Mouse (Mus musculus) myocyte (in vitro differentiated cells): ENCODE measurements around the gene Rundc1. TPM values are rescaled to one million over a fixed set of nuclear protein-coding genes. Genes with fewer than 3 reads are reported as not detected.

Source experiments
- H3K27me3 ChIP-seq: one replicate; pipeline ENCODE4 v1.6.1; 2011; ENCODE audit not compliant: control insufficient read depth, insufficient read depth, insufficient read length
- H3K36me3 ChIP-seq: one replicate; pipeline ENCODE4 v1.6.1; 2011; ENCODE audit not compliant: control insufficient read depth, insufficient read depth
- H3K4me2 ChIP-seq: one replicate; pipeline ENCODE4 v1.6.1; 2011; ENCODE audit warnings: low read depth, control low read depth
- H3K4me3 ChIP-seq: one replicate; pipeline ENCODE4 v1.5.1; 2011; ENCODE audit warnings: mild to moderate bottlenecking, control low read depth, moderate library complexity
- H3K79me2 ChIP-seq: one replicate; pipeline ENCODE4 v1.6.1; 2011; ENCODE audit not compliant: control insufficient read depth, insufficient read depth
- H3ac ChIP-seq: one replicate; pipeline ENCODE4 v1.6.1; 2011; ENCODE audit not compliant: control insufficient read depth, insufficient read length
- CEBPB ChIP-seq: IDR thresholded peaks from 2 replicates; pipeline ENCODE4 v1.6.1; 2011; ENCODE audit warnings: mild to moderate bottlenecking, moderate library complexity; ENCODE audit not compliant: poor library complexity, insufficient read depth, severe bottlenecking
- E2F4 ChIP-seq: IDR thresholded peaks from one replicate; pipeline ENCODE4 v1.6.1; 2011; ENCODE audit warnings: mild to moderate bottlenecking, control low read depth, moderate library complexity; ENCODE audit not compliant: insufficient read depth
- MAX ChIP-seq: IDR thresholded peaks from one replicate; pipeline ENCODE4 v1.6.1; 2011; ENCODE audit warnings: low read depth, mild to moderate bottlenecking, control low read depth
- MYOD1 ChIP-seq, 3 experiments: IDR thresholded peaks; one replicate each; pipeline ENCODE4 v1.6.1; 2011; ENCODE audit warnings: control low read depth in 2 of 3, low read depth in 2 of 3, mild to moderate bottlenecking in 2 of 3, moderate library complexity in 1 of 3; ENCODE audit not compliant: insufficient read length in 2 of 3, control insufficient read depth in 1 of 3
- MYOG ChIP-seq, 3 experiments: IDR thresholded peaks; one replicate each; pipeline ENCODE4 v1.6.1; 2011; ENCODE audit warnings: control low read depth in 2 of 3, low read depth in 2 of 3, mild to moderate bottlenecking in 2 of 3; ENCODE audit not compliant: insufficient read length in 2 of 3, control insufficient read depth in 1 of 3, insufficient read depth in 1 of 3
- POLR2A ChIP-seq: IDR thresholded peaks from one replicate; pipeline ENCODE4 v1.6.1; 2011; ENCODE audit warnings: low read depth, mild to moderate bottlenecking, control low read depth, moderate library complexity; ENCODE audit not compliant: insufficient read length
- POLR2AphosphoS2 ChIP-seq: IDR thresholded peaks from one replicate; pipeline ENCODE4 v1.6.1; 2011; ENCODE audit warnings: low read depth, control low read depth; ENCODE audit not compliant: insufficient read length
- REST ChIP-seq: IDR thresholded peaks from one replicate; pipeline ENCODE4 v1.6.1; 2011; ENCODE audit warnings: mild to moderate bottlenecking, control low read depth, moderate library complexity; ENCODE audit not compliant: insufficient read depth, insufficient read length
- SRF ChIP-seq: IDR thresholded peaks from one replicate; pipeline ENCODE4 v1.6.1; 2011; ENCODE audit warnings: low read depth; ENCODE audit not compliant: control insufficient read depth, insufficient read length
- TCF12 ChIP-seq: IDR thresholded peaks from one replicate; pipeline ENCODE4 v1.6.1; 2011; ENCODE audit warnings: mild to moderate bottlenecking, control low read depth; ENCODE audit not compliant: poor library complexity, insufficient read depth, severe bottlenecking
- TCF3 ChIP-seq: IDR thresholded peaks from one replicate; pipeline ENCODE4 v1.6.1; 2011; ENCODE audit warnings: low read depth, control low read depth; ENCODE audit not compliant: insufficient read length
- USF1 ChIP-seq: IDR thresholded peaks from one replicate; pipeline ENCODE4 v1.6.1; 2011; ENCODE audit warnings: low read depth, mild to moderate bottlenecking, control low read depth, moderate library complexity
- polyA plus RNA-seq: library from polyadenylated mRNA; unstranded; fragments of >200 nt; fragmentation: generic; extraction: Trizol; gene quantifications from one replicate; pipeline ENCODE4 v1.2.1, GENCODE M21; 2012; ENCODE audit warnings: missing spikeins

Gene Rundc1
- polyA plus RNA-seq, 1 experiment: 13.6 TPM

- Histone ChIP-seq H3K27me3 (no peaks in the 10 kb centered on the region), H3K4me2 (no peak overlapping the region), H3K79me2 (no peaks in the 10 kb centered on the region), H3K4me3 (no peak overlapping the region), H3ac (no peak overlapping the region), H3K36me3 (no peaks in the 10 kb centered on the region)
- TF ChIP-seq MYOG (IDR thresholded peaks at IDR 0.05; ENCODE audit: control insufficient read depth in 1 of 3, insufficient read depth in 1 of 3, insufficient read length in 2 of 3, low read depth in 2 of 3) (no peak), SRF (no peak), E2F4 (no peak), MAX (no peak), USF1 (no peak)
Observed at GRCm38 (mm10) chr11:101477552-101478211, 52.8 kb downstream of the Rundc1 start.

- Histone ChIP-seq H3K4me2 (no peak overlapping the region), H3K27me3 (no peaks in the 10 kb centered on the region), H3K36me3 (no peaks in the 10 kb centered on the region), H3ac (no peak overlapping the region), H3K79me2 (no peaks in the 10 kb centered on the region), H3K4me3 (no peak overlapping the region)
- TF ChIP-seq REST (no peak), POLR2AphosphoS2 (no peak), TCF3 (no peak), POLR2A (no peak), SRF (no peak), TCF12 (no peak), MYOD1 (IDR thresholded peaks at IDR 0.05; ENCODE audit: control insufficient read depth in 1 of 3, insufficient read length in 2 of 3, low read depth in 2 of 3) (no peak), E2F4 (no peak), MYOG (IDR thresholded peaks at IDR 0.05; ENCODE audit: control insufficient read depth in 1 of 3, insufficient read depth in 1 of 3, insufficient read length in 2 of 3, low read depth in 2 of 3) (no peak), CEBPB (no peak), MAX (no peak), USF1 (no peak)
Observed at GRCm38 (mm10) chr11:101479171-101479635, 54.3 kb downstream of the Rundc1 start.

GRCm38 (mm10) chr11:101480912-101481311 lies 56.0 kb downstream of the Rundc1 start:
- H3K27me3 ChIP-seq: no peaks in the 10 kb centered on the region
- H3ac ChIP-seq: no peak overlapping the region
- H3K36me3 ChIP-seq: no peaks in the 10 kb centered on the region
- TF ChIP-seq POLR2A (no peak), TCF12 (no peak), POLR2AphosphoS2 (no peak), REST (no peak), MYOG (IDR thresholded peaks at IDR 0.05; ENCODE audit: control insufficient read depth in 1 of 3, insufficient read depth in 1 of 3, insufficient read length in 2 of 3, low read depth in 2 of 3) (no peak), MAX (no peak)
- no peaks in the 10 kb centered on the region for H3K79me2 ChIP-seq
- H3K4me3 ChIP-seq: no peak overlapping the region
- H3K4me2 ChIP-seq: no peak overlapping the region

GRCm38 (mm10) chr11:101483804-101484203 lies 58.9 kb downstream of the Rundc1 start:
- no peak overlapping the region for H3ac ChIP-seq
- no peaks in the 10 kb centered on the region for H3K36me3 ChIP-seq
- TF ChIP-seq CEBPB: no peak
- no peak for TF ChIP-seq TCF3
- no peak for TF ChIP-seq POLR2A
- no peak for TF ChIP-seq POLR2AphosphoS2
- TF ChIP-seq MYOD1 (IDR thresholded peaks at IDR 0.05; ENCODE audit: control insufficient read depth in 1 of 3, insufficient read length in 2 of 3, low read depth in 2 of 3): no peak
- no peak for TF ChIP-seq SRF
- TF ChIP-seq USF1: no peak
- no peak for TF ChIP-seq REST
- no peak for TF ChIP-seq E2F4
- TF ChIP-seq TCF12: no peak
- no peaks in the 10 kb centered on the region for H3K27me3 ChIP-seq
- no peak overlapping the region for H3K4me2 ChIP-seq
- no peaks in the 10 kb centered on the region for H3K79me2 ChIP-seq
- H3K4me3 ChIP-seq: no peak overlapping the region

GRCm38 (mm10) chr11:101484245-101484644 lies 59.4 kb downstream of the Rundc1 start:
- TF ChIP-seq POLR2AphosphoS2: no peak
- no peak for TF ChIP-seq REST
- TF ChIP-seq MAX: no peak
- no peak for TF ChIP-seq POLR2A
- no peak for TF ChIP-seq E2F4
- TF ChIP-seq USF1: no peak
- TF ChIP-seq TCF12: no peak
- TF ChIP-seq CEBPB: no peak
- TF ChIP-seq MYOG (IDR thresholded peaks at IDR 0.05; ENCODE audit: control insufficient read depth in 1 of 3, insufficient read depth in 1 of 3, insufficient read length in 2 of 3, low read depth in 2 of 3): no peak
- no peak for TF ChIP-seq SRF
- TF ChIP-seq TCF3: no peak
- TF ChIP-seq MYOD1 (IDR thresholded peaks at IDR 0.05; ENCODE audit: control insufficient read depth in 1 of 3, insufficient read length in 2 of 3, low read depth in 2 of 3): no peak
- Histone ChIP-seq H3ac (no peak overlapping the region), H3K4me2 (no peak overlapping the region), H3K4me3 (no peak overlapping the region), H3K27me3 (no peaks in the 10 kb centered on the region), H3K79me2 (no peaks in the 10 kb centered on the region), H3K36me3 (no peaks in the 10 kb centered on the region)
